Mouse (Mus musculus) liver, postnatal 0 days (tissue): ENCODE data around the gene Fcgr4.

Experiments used
- CTCF ChIP-seq: sonication (generic); IDR thresholded peaks from 2 replicates; pipeline ENCODE4 v1.5.1; 2016; ENCODE audit warnings: antibody characterized with exemption, low read depth
- EP300 ChIP-seq: IDR thresholded peaks from 2 replicates; pipeline ENCODE4 v1.6.1; 2016; ENCODE audit warnings: antibody characterized with exemption, low read depth, mild to moderate bottlenecking

DNA sequence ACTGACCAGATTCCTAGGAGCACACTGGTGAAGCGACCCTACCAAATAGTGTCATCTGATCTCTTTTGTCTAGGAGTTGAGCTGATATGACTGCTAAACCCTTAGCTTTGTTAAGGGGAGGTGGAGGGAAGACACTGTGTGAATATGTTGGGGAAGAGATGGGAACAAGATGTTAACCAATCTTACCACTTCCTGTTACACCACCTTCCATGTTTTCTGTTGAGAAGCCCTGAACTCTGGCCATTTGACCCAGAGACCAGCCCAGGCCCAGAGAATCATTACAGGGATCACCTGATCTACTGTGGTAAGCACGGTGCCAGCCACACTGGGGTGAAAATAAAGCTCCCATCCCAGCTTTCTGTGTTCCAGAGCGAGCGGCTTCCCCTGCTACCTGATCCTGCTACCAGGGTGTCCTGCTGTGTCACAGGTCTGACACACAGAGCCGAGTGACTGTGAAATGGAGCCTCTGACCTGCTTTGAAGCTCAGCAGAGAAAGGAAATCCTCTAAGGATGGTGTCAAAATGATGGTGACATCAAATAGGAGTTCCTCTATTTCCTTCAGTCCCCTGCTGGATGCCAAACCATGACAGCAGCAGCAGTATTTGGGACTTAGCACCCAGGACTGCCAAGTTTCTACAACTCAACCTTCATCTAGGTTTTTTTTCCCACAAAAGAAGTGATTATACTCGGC, 1.1 kb upstream of the Fcgr4 start:
- TF ChIP-seq CTCF (no peak), EP300 (peak; percentile 37; the same call in 1 of the 2 replicates)
